In the genomic region with DNA sequence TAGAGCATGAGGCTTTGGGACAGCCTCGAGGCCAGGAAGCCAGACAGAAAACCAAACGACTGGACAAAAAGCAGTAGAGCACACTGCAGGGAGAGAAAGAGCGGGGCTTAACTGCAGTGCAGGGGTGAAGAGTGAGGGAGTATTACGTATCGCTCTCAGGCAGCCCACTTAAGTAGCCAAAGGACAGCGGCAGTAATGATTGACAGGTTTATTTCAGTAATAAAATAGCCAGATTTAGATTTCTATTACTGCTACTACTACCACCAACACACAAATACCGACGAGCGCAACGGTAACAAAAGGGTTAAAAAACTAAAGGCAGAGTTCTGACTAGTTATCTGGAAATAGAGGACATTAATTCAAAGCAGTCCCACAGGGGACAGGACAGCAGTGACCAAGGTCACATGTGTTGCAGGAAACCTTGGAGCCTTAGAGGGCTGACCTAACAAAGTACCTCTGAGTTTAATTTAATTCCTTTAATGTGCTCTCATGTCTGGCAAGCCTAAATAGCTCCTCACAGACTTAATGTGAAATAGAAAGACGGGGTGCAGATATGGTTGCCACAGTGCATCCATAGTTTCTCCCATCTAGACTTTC, we compare ENCODE assay signal across 13 mouse cellular contexts.
DNase-seq lines count a peak whose midpoint lies in the region; ATAC-seq lines count a peak whose summit lies in the region.
"Had no signal": no experiment of that assay in that cellular context is flagged by ENCODE, and none has a peak within 500 bp of the region (broad histone marks: within the 10 kb centered on the region; RNA-seq: fewer than 3 reads in every experiment).

No protein-coding gene starts in this region.

- no peak overlapping the region for H3K4me2 ChIP-seq in forebrain, embryonic 15.5 days (replicated peaks)
- H3K4me2 ChIP-seq in kidney, embryonic 14.5 days (replicated peaks; ENCODE audit: low read depth, low read length), result no peak overlapping the region
- no peak overlapping the region for H3K4me2 ChIP-seq in intestine, embryonic 16.5 days (ENCODE audit: low read depth, low read length)
- H3K4me2 ChIP-seq: hindbrain, embryonic 15.5 days had no signal

- H3K4me1 ChIP-seq in forebrain, embryonic 10.5 days, result peaks cover 39% of the 10 kb centered on the region
- H3K4me1 ChIP-seq in forebrain, embryonic 15.5 days, result peaks cover 6% of the 10 kb centered on the region; the same call in 1 of the 2 replicates
- peaks cover 25% of the 10 kb centered on the region for H3K4me1 ChIP-seq in kidney, embryonic 14.5 days (ENCODE audit: control insufficient read depth, insufficient read depth, low read length)
- H3K4me1 ChIP-seq in intestine, embryonic 16.5 days (ENCODE audit: control insufficient read depth, insufficient read depth, low read length), result peaks cover 8% of the 10 kb centered on the region
- H3K4me1 ChIP-seq: hindbrain, embryonic 15.5 days had no signal

- no peak overlapping the region for H3K9ac ChIP-seq in forebrain, embryonic 15.5 days (replicated peaks)
- no peak overlapping the region for H3K9ac ChIP-seq in kidney, embryonic 14.5 days (ENCODE audit: low read depth, low read length)
- 0 out of 2 replicates have a peak overlapping the region, but pooled peaks have one; percentile 37 for H3K9ac ChIP-seq in intestine, embryonic 16.5 days (ENCODE audit: low read depth, low read length)
- H3K9ac ChIP-seq: hindbrain, embryonic 15.5 days; liver, embryonic 14.5 days had no signal

- peak overlapping the region; percentile 67 for H3K27ac ChIP-seq in forebrain, embryonic 10.5 days
- no peak overlapping the region for H3K27ac ChIP-seq in forebrain, embryonic 15.5 days (replicated peaks)
- peak overlapping the region; percentile 65; the same call in 1 of the 2 replicates for H3K27ac ChIP-seq in kidney, embryonic 14.5 days (ENCODE audit: low read depth, low read length)
- 0 out of 2 replicates have a peak overlapping the region, but pooled peaks have one; percentile 20 for H3K27ac ChIP-seq in intestine, embryonic 16.5 days (ENCODE audit: low read length)
- H3K27ac ChIP-seq: hindbrain, embryonic 15.5 days; liver, embryonic 14.5 days; macrophage had no signal

- no peaks in the 10 kb centered on the region for H3K27me3 ChIP-seq in forebrain, embryonic 10.5 days (ENCODE audit: poor library complexity, severe bottlenecking)
- H3K27me3 ChIP-seq in forebrain, embryonic 15.5 days, result no peaks in the 10 kb centered on the region
- H3K27me3 ChIP-seq in kidney, embryonic 14.5 days (ENCODE audit: control insufficient read depth, insufficient read depth, low read length), result no peaks in the 10 kb centered on the region
- H3K27me3 ChIP-seq in intestine, embryonic 16.5 days (replicated peaks; ENCODE audit: control insufficient read depth, insufficient read depth, low read length), result no peaks in the 10 kb centered on the region
- H3K27me3 ChIP-seq: hindbrain, embryonic 15.5 days had no signal

- no peak overlapping the region for H3K4me3 ChIP-seq in forebrain, embryonic 10.5 days
- no peak overlapping the region for H3K4me3 ChIP-seq in forebrain, embryonic 15.5 days
- H3K4me3 ChIP-seq in kidney, embryonic 14.5 days (ENCODE audit: low read length), result no peak overlapping the region
- H3K4me3 ChIP-seq in intestine, embryonic 16.5 days (ENCODE audit: low read length), result no peak overlapping the region
- H3K4me3 ChIP-seq: hindbrain, embryonic 15.5 days; myocyte had no signal

- H3K36me3 ChIP-seq in forebrain, embryonic 10.5 days (replicated peaks), result peaks cover 8% of the 10 kb centered on the region
- 0 out of 2 replicates have a peak, but pooled peaks cover 5% of the 10 kb centered on the region for H3K36me3 ChIP-seq in forebrain, embryonic 15.5 days
- H3K36me3 ChIP-seq in kidney, embryonic 14.5 days (ENCODE audit: control insufficient read depth, insufficient read depth, low read length), result no peaks in the 10 kb centered on the region; the same call in 1 of the 2 replicates
- H3K36me3 ChIP-seq in intestine, embryonic 16.5 days (ENCODE audit: control insufficient read depth, insufficient read depth, low read length), result 0 out of 2 replicates have a peak, but pooled peaks cover 3% of the 10 kb centered on the region

- 64% methylated on average over 11 of the region's 11 CpGs for WGBS in forebrain, embryonic 10.5 days
- WGBS in forebrain, embryonic 15.5 days, result 61% methylated on average over 11 of the region's 11 CpGs
- WGBS in kidney, embryonic 14.5 days, result 14% methylated on average over 11 of the region's 11 CpGs
- WGBS in intestine, embryonic 16.5 days, result 47% methylated on average over 11 of the region's 11 CpGs

- no peak for DNase-seq in forebrain, embryonic 10.5 days (ENCODE audit: extremely low spot score, low spot score)
- no peak for DNase-seq in kidney, postnatal 14 days
- DNase-seq in adrenal gland, postnatal 14 days, result peak; percentile 49
- no peak for DNase-seq in spleen, postnatal 10 days (ENCODE audit: low spot score in 2 of 2)
- DNase-seq: thymus, adult 2 months had no signal

- H3K9me3 ChIP-seq in forebrain, embryonic 10.5 days, result no peaks in the 10 kb centered on the region
- H3K9me3 ChIP-seq in forebrain, embryonic 15.5 days, result no peaks in the 10 kb centered on the region
- no peaks in the 10 kb centered on the region for H3K9me3 ChIP-seq in kidney, embryonic 14.5 days (ENCODE audit: control insufficient read depth, low read length)
- H3K9me3 ChIP-seq in intestine, embryonic 16.5 days (ENCODE audit: control insufficient read depth, low read length), result no peaks in the 10 kb centered on the region
- H3K9me3 ChIP-seq: hindbrain, embryonic 15.5 days had no signal

- no peak for ATAC-seq in forebrain, embryonic 15.5 days (replicated peaks)
- ATAC-seq in kidney, embryonic 14.5 days (ENCODE audit: low FRiP score, low TSS enrichment), result peak; percentile 74
- peak; percentile 27; the same call in 1 of the 2 replicates for ATAC-seq in intestine, embryonic 16.5 days
- ATAC-seq in CD4-positive, CD25-positive, alpha-beta regulatory T cell, adult 4 months, result no peak

Comparison
In these comparisons a context has a peak if more than half of its experiments do, and no peak if none do; other contexts are left out.
1. ATAC-seq: peak in kidney, embryonic 14.5 days (single experiment) and intestine, embryonic 16.5 days (single experiment); none in forebrain, embryonic 15.5 days (single experiment) and CD4-positive, CD25-positive, alpha-beta regulatory T cell, adult 4 months (single experiment).